Mouse (Mus musculus): ENCODE data around the gene Vti1a.

Gene Vti1a

DNA sequence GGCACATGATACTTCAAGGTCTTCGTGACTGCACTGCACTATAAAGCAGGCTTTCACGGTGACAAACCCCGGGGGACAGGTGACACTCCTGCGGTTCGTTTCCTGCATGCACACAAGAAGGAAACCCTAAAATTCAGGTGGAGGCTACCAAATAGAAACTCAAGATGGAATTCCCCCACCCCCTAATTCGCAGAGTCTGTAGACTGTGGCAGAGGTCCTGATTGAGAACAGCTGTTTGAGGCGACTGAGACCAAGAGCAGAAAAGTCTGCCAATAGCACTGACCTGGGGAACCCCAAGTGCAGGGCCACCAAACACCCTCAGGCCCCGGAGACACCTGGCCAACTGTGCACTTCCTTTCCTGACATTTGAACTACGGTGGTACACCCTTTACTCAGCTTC is 351.7 kb downstream of the Vti1a start:
- intact Hi-C loops (cut with DNase I) = no loop called here

DNA sequence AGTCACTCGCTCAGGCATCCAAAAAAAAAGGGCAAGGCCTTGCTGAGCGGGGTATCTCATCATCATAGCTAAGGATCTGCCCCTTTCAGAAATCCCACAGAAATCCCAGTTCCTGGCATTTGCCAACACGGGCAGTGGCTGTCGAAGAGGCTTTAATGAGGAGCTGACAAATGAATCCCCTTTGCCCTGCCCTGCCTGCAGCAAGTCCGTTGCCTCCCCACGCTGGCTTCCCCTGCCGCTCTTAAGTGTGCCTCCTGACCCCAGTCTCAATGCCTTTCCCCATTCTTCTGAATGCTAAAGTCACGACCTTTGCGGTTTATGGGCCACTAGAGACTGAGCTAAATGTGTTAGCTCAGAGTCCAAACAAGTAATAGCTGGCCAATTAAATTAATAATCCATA is 352.8 kb downstream of the Vti1a start:
- intact Hi-C loops (cut with DNase I) = no loop called here
